Mouse (Mus musculus) urinary bladder, postnatal 36 days (tissue): ENCODE data around the gene Clcn2.
"Not testable (repeated sequence)": the region's sequence is repeated elsewhere in the genome, so short reads cannot be mapped to it uniquely, and the experiment has no call there.

Source experiments
- DNase-seq, 2 experiments: peaks; one replicate each; pipeline ENCODE4 v3.0.0; 2022; ENCODE audit warnings: low spot score in 2 of 2, mixed read lengths in 1 of 2

Gene Clcn2

GRCm38 (mm10) chr16:20701729-20702521 lies 15.6 kb downstream of the Clcn2 start:
- DNase-seq, result no peak

- no peak for DNase-seq
Measured at GRCm38 (mm10) chr16:20701316-20701715, 16.2 kb downstream of the Clcn2 start.

- no peak for DNase-seq
Measured at GRCm38 (mm10) chr16:20700036-20700435, 17.5 kb downstream of the Clcn2 start.

GRCm38 (mm10) chr16:20699266-20699665 lies 18.3 kb downstream of the Clcn2 start:
- no peak for DNase-seq

- DNase-seq, result peak; percentile 42 to 75
Measured at GRCm38 (mm10) chr16:20695622-20696323, 21.8 kb downstream of the Clcn2 start.

- no peak for DNase-seq
Measured at GRCm38 (mm10) chr16:20694781-20695180, 22.8 kb downstream of the Clcn2 start.

- DNase-seq, result peak; percentile 79 to 86
Measured at GRCm38 (mm10) chr16:20693111-20693701, 24.3 kb downstream of the Clcn2 start, which contains the start of gene Fam131a. TSS of gene Fam131a (plus strand) at chr16:20693241.

GRCm38 (mm10) chr16:20692241-20692965 lies 25.1 kb downstream of the Clcn2 start:
- no peak for DNase-seq

GRCm38 (mm10) chr16:20691617-20692016 lies 25.9 kb downstream of the Clcn2 start:
- no peak for DNase-seq

GRCm38 (mm10) chr16:20690774-20691173 lies 26.8 kb downstream of the Clcn2 start:
- no peak for DNase-seq

GRCm38 (mm10) chr16:20677974-20678675 lies 39.4 kb downstream of the Clcn2 start:
- DNase-seq, result peak; percentile 91 to 92

GRCm38 (mm10) chr16:20677380-20677779 lies 40.2 kb downstream of the Clcn2 start:
- DNase-seq, result no peak

- DNase-seq, result no peak
Measured at GRCm38 (mm10) chr16:20676702-20677101, 40.8 kb downstream of the Clcn2 start.

- DNase-seq, result no peak
Measured at GRCm38 (mm10) chr16:20675213-20675612, 42.3 kb downstream of the Clcn2 start.

GRCm38 (mm10) chr16:20673706-20674303 lies 43.7 kb downstream of the Clcn2 start:
- peak in 1 of 2 experiments; percentile 38 for DNase-seq

- peak; percentile 51 to 67 for DNase-seq
Measured at GRCm38 (mm10) chr16:20672965-20673705, 44.4 kb downstream of the Clcn2 start.

- DNase-seq, result peak; percentile 94 to 97
Measured at GRCm38 (mm10) chr16:20672500-20672902, 45.0 kb downstream of the Clcn2 start.

GRCm38 (mm10) chr16:20671886-20672285 lies 45.7 kb downstream of the Clcn2 start:
- DNase-seq, result no peak

GRCm38 (mm10) chr16:20670291-20670690 lies 47.3 kb downstream of the Clcn2 start:
- no peak for DNase-seq

- not testable (repeated sequence) for DNase-seq
Measured at GRCm38 (mm10) chr16:20668013-20668412, 49.5 kb downstream of the Clcn2 start, which contains the start of gene Eif4g1. TSS of gene Eif4g1 (plus strand) at chr16:20668313.
